Mouse (Mus musculus) C2C12 (cell line): ENCODE results near the gene C5ar1. TPM values are rescaled to one million over a fixed set of nuclear protein-coding genes. Genes with fewer than 3 reads are reported as not detected.

Experiments
- H3K27me3 ChIP-seq: one replicate; pipeline ENCODE4 v1.6.1; 2011; ENCODE audit not compliant: control insufficient read depth, insufficient read depth, insufficient read length
- H3K36me3 ChIP-seq: one replicate; pipeline ENCODE4 v1.6.1; 2011; ENCODE audit not compliant: control insufficient read depth, insufficient read depth
- H3K4me3 ChIP-seq: one replicate; pipeline ENCODE4 v1.5.1; 2011; ENCODE audit warnings: mild to moderate bottlenecking, control low read depth; ENCODE audit not compliant: poor library complexity, insufficient read depth, severe bottlenecking
- H3K79me2 ChIP-seq: one replicate; pipeline ENCODE4 v1.6.1; 2011; ENCODE audit not compliant: control insufficient read depth, insufficient read depth
- H3K79me3 ChIP-seq: one replicate; pipeline ENCODE4 v1.6.1; 2011; ENCODE audit warnings: low read depth, control low read depth
- H3ac ChIP-seq: one replicate; pipeline ENCODE3; 2011; ENCODE audit warnings: low read depth; ENCODE audit not compliant: control insufficient read depth, insufficient read length
- CEBPB ChIP-seq: IDR thresholded peaks from one replicate; pipeline ENCODE4 v1.6.1; 2011; ENCODE audit warnings: low read depth, mild to moderate bottlenecking, control low read depth, moderate library complexity
- CTCF ChIP-seq: IDR thresholded peaks from one replicate; pipeline ENCODE4 v1.5.1; 2011; ENCODE audit not compliant: control insufficient read depth, insufficient read depth, insufficient read length
- FOSL1 ChIP-seq: IDR thresholded peaks from one replicate; pipeline ENCODE4 v1.8.0; 2011; ENCODE audit warnings: mild to moderate bottlenecking, low read length; ENCODE audit not compliant: poor library complexity, insufficient read depth, severe bottlenecking
- MAX ChIP-seq: IDR thresholded peaks from one replicate; pipeline ENCODE4 v1.6.1; 2011; ENCODE audit warnings: mild to moderate bottlenecking, control low read depth
- MYOD1 ChIP-seq: IDR thresholded peaks from one replicate; pipeline ENCODE4 v1.6.1; 2011; ENCODE audit warnings: low read depth; ENCODE audit not compliant: control insufficient read depth, insufficient read length
- MYOG ChIP-seq: IDR thresholded peaks from one replicate; pipeline ENCODE4 v1.6.1; 2011; ENCODE audit not compliant: control insufficient read depth, insufficient read length; ENCODE audit errors: extremely low read depth
- USF1 ChIP-seq: IDR thresholded peaks from one replicate; pipeline ENCODE4 v1.6.1; 2011; ENCODE audit warnings: low read depth, mild to moderate bottlenecking, control low read depth, moderate library complexity
- polyA plus RNA-seq: library from polyadenylated mRNA; unstranded; fragments of >200 nt; fragmentation: generic; extraction: Trizol; gene quantifications from one replicate; pipeline ENCODE4 v1.2.1, GENCODE M21; 2012; ENCODE audit warnings: missing spikeins

Gene C5ar1
- polyA plus RNA-seq, 1 experiment = 0.02 TPM

DNA sequence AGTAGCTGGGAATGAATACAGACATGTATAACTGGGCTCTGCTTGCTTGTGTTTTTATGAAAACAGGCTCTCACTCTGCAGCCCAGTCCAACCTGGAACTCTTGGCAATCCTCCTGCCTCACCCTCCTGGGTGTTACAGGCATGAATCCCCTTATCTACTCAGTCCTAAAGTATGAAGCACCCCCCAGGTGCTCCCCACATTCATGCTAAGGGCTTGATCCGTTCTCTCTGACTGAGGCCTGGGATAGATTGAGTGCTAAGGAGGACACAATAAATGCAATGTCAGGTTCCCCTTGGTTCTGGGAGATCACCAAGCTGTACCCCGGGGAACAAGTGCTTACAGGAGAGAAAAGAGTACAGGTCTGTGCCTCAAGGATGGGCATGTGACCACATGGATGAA, 38.3 kb upstream of the C5ar1 start:
- H3ac ChIP-seq = no peak overlapping the region
- no peaks in the 10 kb centered on the region for H3K79me2 ChIP-seq
- no peak for TF ChIP-seq MYOD1
- TF ChIP-seq USF1 = no peak
- no peak for TF ChIP-seq CEBPB
- no peak for TF ChIP-seq MAX
- no peak for TF ChIP-seq CTCF
- no peak for TF ChIP-seq MYOG
- TF ChIP-seq FOSL1 = no peak
- no peak overlapping the region for H3K4me3 ChIP-seq
- H3K36me3 ChIP-seq = no peaks in the 10 kb centered on the region
- H3K79me3 ChIP-seq = no peaks in the 10 kb centered on the region
- H3K27me3 ChIP-seq = no peaks in the 10 kb centered on the region

DNA sequence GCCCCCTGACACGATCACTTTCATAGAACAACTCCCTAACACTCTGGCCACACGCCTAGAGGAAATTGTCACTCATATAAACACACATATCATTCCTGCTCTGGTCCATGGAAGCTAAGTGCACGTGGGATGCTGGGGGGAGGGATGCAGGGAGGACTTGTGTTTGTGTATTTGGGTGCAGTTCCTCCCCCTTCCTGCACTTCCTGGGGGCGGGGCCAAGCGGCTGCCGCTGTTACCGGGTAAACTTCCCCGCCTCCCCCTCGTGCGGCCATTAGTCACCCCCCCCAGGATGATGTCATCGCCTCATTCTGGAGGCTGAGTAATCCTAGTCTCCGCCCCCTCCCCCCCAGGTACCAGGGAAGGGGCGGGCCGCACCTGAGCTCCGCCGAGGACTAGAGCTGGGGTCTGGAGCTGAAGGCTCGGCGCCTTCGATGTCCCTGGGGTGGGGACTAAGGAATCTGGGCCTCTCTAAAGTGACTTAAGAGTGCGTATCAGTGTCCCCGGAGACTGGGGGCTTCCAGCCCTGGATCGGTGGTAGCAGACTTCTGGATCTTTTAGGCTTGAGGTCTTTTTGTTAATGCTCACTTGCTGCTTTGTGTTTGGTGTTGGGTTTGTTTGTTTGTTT, 37.5 kb upstream of the C5ar1 start:
- TF ChIP-seq USF1 = no peak
- peak; percentile 78 for TF ChIP-seq MAX
- Histone ChIP-seq H3K36me3 (no peaks in the 10 kb centered on the region), H3ac (no peak overlapping the region), H3K79me3 (no peaks in the 10 kb centered on the region), H3K27me3 (no peaks in the 10 kb centered on the region), H3K4me3 (no peak overlapping the region), H3K79me2 (no peaks in the 10 kb centered on the region)

DNA sequence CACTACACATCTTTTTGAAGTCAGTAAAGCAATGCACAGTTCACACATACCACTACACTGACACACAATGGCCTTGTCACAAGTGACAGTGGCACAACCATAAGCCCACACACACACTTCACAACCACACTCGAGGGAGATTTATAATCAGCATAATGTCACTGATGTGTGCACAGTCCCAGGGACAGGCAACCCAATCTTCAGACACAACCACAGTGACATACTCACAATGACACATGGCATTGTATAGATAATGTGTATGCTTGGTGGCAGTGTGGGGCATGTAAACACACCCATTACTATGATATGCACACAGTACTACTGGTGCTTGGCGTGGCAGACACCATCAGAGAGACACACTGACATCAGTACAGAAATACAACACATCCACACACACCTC, 36.8 kb upstream of the C5ar1 start:
- TF ChIP-seq CTCF = no peak
- TF ChIP-seq USF1 = no peak
- TF ChIP-seq CEBPB = no peak
- TF ChIP-seq FOSL1 = no peak
- TF ChIP-seq MAX = no peak
- no peak for TF ChIP-seq MYOD1
- TF ChIP-seq MYOG = no peak
- H3K4me3 ChIP-seq = no peak overlapping the region
- no peaks in the 10 kb centered on the region for H3K79me3 ChIP-seq
- no peaks in the 10 kb centered on the region for H3K36me3 ChIP-seq
- H3K79me2 ChIP-seq = no peaks in the 10 kb centered on the region
- no peak overlapping the region for H3ac ChIP-seq
- H3K27me3 ChIP-seq = no peaks in the 10 kb centered on the region

DNA sequence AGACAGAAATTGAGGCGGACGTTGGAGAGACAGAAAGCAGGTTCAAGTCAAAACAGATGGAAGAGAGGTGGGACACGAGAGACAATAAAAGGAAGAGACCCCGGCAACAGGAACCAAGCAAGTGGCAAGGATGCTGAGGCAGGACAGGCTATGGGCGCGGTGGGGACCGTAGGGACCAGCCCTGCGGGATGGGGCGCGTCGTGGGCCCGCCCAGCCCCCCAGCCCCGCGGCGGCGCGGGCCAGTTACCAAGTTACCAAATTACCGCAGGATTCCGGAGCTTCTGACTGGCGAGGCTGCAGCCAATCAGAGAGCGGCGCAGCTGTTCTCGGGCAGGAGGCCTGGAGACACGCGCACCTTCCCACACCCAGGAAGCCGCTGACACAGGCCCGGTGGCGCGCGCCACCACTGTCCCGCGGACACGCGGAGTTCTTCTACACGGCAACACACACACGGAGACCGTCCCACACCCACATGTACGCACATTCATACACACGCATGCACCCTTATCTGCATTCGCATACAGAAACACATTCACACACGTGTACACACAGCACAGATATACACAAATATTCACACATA, 36.1 kb upstream of the C5ar1 start:
- H3ac ChIP-seq = peak overlapping the region; percentile 46
- H3K79me2 ChIP-seq = no peaks in the 10 kb centered on the region
- no peaks in the 10 kb centered on the region for H3K36me3 ChIP-seq
- H3K4me3 ChIP-seq = no peak overlapping the region
- no peak for TF ChIP-seq CTCF
- H3K79me3 ChIP-seq = no peaks in the 10 kb centered on the region
- no peaks in the 10 kb centered on the region for H3K27me3 ChIP-seq

DNA sequence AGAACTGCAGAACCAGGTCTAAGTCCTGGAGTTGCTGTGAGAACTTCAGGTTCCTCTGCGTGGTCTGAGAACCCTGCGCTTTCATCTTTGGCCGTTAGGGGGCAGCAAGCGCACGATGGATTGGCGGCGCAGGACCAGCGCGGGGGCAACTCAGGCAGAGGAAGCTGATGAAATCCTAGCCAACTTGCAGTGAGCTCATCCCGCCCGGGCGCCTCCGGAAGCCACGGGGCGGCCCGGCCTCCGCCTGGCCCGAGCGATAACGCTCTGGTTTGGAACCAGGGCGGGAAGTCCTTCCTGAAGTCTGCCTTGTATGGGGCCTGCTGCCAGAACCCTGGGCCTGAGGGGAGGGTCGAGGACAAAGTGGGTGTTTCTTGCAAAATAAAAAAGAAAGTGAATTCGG, 35.5 kb upstream of the C5ar1 start:
- H3K36me3 ChIP-seq = no peaks in the 10 kb centered on the region
- H3K79me2 ChIP-seq = no peaks in the 10 kb centered on the region
- peak overlapping the region; percentile 6 for H3K4me3 ChIP-seq
- H3ac ChIP-seq = peak overlapping the region; percentile 48
- H3K79me3 ChIP-seq = no peaks in the 10 kb centered on the region
- no peaks in the 10 kb centered on the region for H3K27me3 ChIP-seq
- TF ChIP-seq FOSL1 = no peak
- peak; percentile 72 for TF ChIP-seq CEBPB
- no peak for TF ChIP-seq USF1
- peak; percentile 87 for TF ChIP-seq CTCF

DNA sequence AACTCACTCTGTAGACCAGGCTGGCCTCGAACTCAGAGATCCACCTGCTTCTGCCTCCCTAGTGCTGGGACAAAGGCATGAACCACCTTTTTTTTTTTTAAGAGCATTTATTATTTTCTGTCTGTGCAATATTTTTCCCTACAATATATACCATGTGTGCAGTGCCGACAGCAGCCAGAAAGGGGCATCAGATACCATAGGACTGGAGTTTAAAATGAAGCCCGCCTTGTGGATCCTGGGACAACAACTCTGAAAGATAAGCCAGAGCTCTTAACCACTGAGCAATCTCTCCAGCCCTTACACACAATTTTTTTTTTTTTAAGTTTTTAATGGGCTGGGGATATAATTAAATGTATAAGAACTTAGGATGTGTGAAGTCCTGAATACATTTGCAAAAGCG, 35.0 kb upstream of the C5ar1 start:
- H3K36me3 ChIP-seq = no peaks in the 10 kb centered on the region
- H3K27me3 ChIP-seq = no peaks in the 10 kb centered on the region
- TF ChIP-seq USF1 = no peak
- TF ChIP-seq FOSL1 = no peak
- no peak for TF ChIP-seq CTCF
- no peak for TF ChIP-seq CEBPB
- TF ChIP-seq MYOG = no peak
- TF ChIP-seq MYOD1 = no peak
- TF ChIP-seq MAX = no peak
- no peak overlapping the region for H3K4me3 ChIP-seq
- H3ac ChIP-seq = no peak overlapping the region
- no peaks in the 10 kb centered on the region for H3K79me3 ChIP-seq
- H3K79me2 ChIP-seq = no peaks in the 10 kb centered on the region
